Mouse (Mus musculus) retina, adult 2 months (tissue): ENCODE data around the gene Mlip.

ENCODE experiments used
- DNase-seq: peaks from one replicate; pipeline ENCODE4 v3.0.0-alpha.2; 2012; ENCODE audit warnings: low read depth, low spot score

Gene Mlip

DNA sequence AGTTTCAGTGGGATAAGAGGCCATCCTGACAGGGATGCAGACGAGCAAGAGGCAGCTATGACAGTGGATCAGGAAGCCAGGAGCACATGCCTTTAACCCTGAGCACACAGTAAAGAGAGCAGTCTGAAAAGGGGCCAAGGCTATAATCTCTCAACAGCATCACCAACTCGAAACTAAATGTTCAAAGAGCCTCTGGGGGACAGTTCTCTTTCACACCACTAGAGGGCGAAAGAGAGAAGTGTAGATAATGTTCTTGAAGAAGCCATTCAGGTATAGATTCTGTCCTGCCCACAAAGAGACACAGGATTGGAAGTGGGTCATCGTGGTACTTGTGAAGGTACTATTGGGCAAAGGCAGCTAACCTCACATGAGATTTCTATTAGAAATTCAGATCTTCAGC lies 1.2 kb upstream of the Mlip start:
- no peak for DNase-seq

- DNase-seq, result no peak
Measured at GRCm38 (mm10) chr9:77347704-77348103, 5.1 kb downstream of the Mlip start.

DNA sequence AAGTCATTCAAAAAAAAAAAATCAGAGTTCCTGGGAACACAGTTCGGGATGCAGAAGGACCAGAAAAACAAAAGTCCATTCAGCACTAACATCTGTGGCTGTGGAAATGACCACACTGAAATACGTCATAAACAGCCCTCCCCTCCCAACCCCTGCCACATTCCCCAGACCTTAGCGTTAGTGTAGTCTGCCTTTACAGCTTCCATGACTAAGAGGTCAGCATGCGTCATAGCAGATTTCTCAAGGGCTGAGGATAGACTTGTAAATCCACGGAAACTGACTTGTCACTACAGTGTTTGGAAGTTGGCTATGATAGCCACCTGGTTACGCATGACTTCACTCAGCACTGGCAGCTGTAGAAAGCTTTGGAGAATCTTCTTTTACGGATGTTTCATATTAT lies 8.5 kb downstream of the Mlip start:
- no peak for DNase-seq

- DNase-seq, result no peak
Measured at GRCm38 (mm10) chr9:77340159-77340862, 12.5 kb downstream of the Mlip start.

- DNase-seq, result no peak
Measured at GRCm38 (mm10) chr9:77339571-77340148, 13.1 kb downstream of the Mlip start.

GRCm38 (mm10) chr9:77335370-77335769 lies 17.4 kb downstream of the Mlip start:
- DNase-seq, result no peak

DNA sequence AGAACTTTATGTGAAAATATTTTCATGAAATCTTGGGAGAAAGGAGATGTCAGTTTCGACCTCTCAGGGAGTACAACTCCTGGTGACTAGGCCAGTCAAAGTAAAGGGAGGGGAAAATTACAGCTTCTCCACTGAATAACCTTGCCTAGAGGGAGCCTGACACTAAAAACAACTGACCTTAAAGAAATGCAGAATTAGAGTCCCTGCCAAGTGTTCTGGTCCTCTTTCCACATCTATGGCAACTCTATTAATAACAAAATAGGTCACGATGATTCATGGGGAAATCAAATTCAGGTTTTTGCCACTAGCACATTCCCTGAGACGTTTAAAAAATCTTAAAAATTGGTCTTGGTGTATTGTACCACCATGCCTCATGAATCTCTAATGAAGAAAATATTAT lies 34.4 kb downstream of the Mlip start:
- DNase-seq, result no peak

- DNase-seq, result no peak
Measured at GRCm38 (mm10) chr9:77310548-77310947, 42.2 kb downstream of the Mlip start.

DNA sequence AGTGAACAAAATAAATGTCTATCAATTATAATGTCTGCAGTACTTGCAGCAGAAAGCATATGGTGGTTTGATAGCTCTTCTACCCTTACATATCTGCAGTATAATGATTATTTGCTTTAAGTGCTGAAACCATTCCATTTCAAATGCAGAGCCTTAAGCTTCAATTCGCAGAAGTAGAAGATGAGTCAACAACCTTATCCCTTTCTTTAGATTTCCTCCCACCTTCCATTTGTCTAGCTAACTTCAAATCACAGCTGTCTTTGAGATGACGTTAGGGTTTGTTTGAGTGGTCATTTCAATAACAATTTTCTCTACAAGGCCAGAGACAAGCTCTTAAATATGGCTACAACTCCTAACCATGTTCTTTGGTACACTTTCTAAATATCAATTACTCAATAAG lies 47.4 kb downstream of the Mlip start:
- DNase-seq, result no peak

- no peak for DNase-seq
Measured at GRCm38 (mm10) chr9:77302340-77302739, 50.4 kb downstream of the Mlip start.

DNA sequence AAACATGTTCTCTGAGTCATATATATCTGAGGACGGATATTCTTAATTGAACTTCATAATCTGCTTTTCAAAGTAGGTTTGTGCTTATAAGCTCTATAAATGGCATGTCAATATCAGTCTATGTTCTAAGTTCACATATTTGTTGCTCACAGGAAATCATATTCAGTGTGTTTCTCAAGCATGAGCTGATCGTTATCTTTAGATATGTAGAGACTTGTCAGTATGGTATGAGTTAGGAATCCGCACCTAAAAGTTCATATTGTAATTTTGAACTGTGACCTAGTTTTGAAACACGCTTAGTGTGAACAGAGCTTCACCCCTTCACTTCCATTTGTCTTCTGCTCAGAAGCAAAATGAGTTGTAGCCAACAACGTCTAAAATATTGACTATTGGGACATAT lies 64.8 kb downstream of the Mlip start:
- DNase-seq, result no peak

DNA sequence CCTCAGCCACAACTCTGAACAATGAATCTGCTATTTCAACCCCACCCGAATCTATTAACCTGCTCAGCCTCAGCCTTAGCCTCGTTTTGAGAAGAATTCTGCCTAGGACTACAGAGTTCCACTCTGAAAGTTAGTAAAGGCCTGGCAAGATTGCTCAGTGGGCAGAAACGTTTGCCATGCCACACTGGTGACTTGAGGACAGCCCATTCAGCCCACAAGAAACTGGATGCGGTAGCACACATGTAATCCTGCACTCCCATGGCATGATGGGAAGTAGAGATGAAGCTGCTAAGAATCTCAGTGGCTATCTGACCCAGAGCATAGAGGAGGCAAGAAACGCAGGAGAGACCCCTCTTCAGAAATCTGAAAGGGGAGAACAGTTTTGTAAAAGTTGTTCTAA lies 73.4 kb downstream of the Mlip start:
- no peak for DNase-seq

- DNase-seq, result no peak
Measured at GRCm38 (mm10) chr9:77278055-77278454, 74.7 kb downstream of the Mlip start.

DNA sequence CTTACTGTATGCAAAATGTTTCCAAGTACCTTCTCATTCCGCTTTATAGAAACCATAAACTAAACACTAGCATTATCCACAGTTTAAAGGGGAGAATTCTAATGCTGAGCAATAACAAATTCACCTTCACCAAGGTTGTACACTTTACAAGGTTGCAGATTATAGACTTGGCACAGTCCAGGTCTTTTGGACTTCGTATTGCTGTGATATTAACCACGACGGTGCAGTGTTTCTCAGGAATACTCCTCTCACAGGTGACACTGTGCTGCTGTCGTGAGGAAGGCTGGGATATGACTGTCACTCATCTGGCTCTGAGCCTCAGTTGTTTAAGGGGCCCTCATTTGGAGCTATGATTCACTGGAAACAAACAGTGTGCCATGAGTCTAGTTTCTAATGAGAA lies 75.5 kb downstream of the Mlip start:
- DNase-seq, result no peak

GRCm38 (mm10) chr9:77276451-77277154 lies 76.2 kb downstream of the Mlip start:
- DNase-seq, result no peak

DNA sequence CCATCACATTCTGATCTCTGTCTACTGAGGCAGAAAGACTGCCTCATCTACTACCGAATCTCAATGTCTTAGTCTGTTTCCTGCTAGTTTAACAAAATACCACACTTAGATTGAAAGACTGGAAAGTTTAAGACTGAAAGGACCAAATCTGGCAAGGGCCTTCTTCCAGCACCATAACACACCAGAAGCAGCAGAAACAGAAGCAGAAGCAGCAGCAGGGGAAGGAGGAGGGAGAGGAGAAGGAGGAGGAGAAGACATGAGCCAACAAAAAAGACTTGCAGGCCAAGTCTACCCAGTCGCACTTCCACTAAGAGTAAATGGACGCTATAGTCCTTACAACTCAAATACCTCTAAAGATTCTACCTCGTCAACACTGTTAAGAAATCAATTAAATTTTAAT lies 80.0 kb downstream of the Mlip start:
- no peak for DNase-seq

DNA sequence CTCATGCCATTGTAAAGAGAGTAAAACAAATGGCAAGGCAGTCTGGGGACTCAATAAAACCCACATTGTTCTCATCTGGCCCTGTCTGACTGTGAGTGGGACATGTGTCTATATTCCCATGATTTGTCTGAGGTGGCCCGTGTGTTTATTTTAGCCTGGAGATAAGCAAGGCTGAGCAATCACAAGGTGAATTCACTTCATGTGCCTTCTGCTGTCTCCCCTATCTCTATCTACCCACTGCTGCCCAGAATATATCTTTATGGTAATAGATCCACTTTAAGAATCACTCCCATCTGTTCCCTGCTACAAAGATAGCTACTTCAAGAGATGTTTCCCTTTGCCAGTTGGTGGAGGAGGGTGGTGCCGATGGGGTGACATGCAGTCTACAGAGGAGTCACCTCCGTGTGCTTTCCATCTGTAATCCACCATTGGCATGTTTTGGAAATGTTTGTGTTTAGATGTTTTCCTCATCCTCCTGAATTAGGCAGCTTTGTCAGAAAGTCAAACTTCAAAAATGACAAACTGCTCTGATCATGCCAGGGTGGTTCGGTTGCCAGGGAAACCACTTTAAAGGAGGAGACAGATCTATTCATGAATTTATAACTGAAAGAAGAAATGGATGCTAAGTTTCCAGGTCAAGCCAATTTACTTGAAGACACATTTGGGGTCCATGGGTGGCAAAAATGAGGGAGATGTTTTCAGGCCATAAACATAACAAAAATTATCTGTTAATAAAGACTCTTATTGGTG lies 87.3 kb downstream of the Mlip start:
- DNase-seq, result no peak

DNA sequence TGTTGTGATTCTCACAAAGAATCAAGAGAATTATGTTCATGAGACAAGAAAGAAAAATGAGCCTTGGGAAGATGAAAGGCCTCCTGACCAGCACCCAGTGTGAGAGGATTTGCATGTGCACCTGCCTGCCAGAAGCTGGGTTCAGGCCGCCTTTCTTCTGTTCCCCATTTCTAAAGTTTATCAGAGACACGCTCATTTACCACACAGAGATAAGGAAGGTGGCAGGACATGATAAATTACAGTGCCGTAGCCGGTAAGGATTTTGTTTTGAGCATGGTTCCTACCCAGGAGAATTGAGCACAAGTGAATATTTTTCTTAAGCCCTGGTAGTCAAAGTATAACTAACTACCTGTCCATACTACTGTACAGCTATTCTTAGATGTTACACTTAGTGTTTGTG lies 93.7 kb downstream of the Mlip start:
- no peak for DNase-seq

DNA sequence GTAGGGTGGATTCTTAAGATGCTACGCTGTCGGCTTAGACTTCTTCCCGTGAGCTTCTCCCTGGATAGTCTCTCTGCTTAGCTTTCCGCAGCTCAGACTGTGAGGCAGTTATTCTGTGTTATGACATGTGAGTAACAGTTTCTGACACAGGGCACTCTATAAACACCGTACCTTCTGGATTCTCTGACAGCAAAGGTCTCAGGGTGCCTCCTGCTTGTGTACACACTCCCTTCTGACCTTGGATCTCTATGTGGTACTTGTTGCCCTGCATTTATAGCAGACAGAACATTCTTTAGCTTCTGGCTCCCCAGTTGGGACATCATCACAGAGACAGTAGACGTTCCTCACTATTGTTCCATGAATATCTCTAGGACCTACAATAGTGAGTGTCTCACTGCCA lies 94.5 kb downstream of the Mlip start:
- DNase-seq, result no peak

DNA sequence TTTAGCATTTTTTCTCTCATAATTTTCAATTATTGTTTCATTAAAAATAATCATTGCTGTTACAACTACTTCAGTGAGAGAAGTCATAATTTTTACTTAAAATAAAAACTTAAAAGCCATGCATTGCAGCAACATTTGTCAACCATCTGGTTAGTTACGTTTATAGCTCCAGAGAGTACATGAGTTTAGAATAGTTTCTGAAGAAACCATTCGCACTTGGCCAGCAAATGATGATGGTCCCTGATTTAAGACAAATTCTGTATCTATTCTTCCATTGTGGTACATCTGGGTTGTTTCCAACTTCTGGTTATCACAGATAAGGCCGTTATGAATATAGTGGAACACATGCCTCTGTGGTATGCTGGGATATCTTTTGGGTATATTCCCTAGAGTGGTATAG lies 98.3 kb downstream of the Mlip start:
- no peak for DNase-seq

- no peak for DNase-seq
Measured at GRCm38 (mm10) chr9:77252761-77253160, 100.0 kb downstream of the Mlip start.

GRCm38 (mm10) chr9:77252134-77252533 lies 100.6 kb downstream of the Mlip start:
- no peak for DNase-seq
